Mouse (Mus musculus): ENCODE measurements at regions not wholly inside any gene's neighbourhood (a gene's known extent, or its start where the extent isn't known, plus 50 kb on each side); places are given as distances from the start of the nearest gene placed in this dataset.

GRCm38 (mm10) chr8:42219857-42220600 is 803.2 kb upstream of the Frg1 start:
- H3K36me3 ChIP-seq, result no peaks in the 10 kb centered on the region
- no peaks in the 10 kb centered on the region for H3K27me3 ChIP-seq (replicated peaks)
- no peak overlapping the region for H3K4me2 ChIP-seq
- no peak overlapping the region for H3K9ac ChIP-seq
- H3K4me3 ChIP-seq, result no peak overlapping the region
- H3K27ac ChIP-seq (replicated peaks), result no peak overlapping the region
- H3K4me1 ChIP-seq, result no peaks in the 10 kb centered on the region
- no peaks in the 10 kb centered on the region for H3K9me3 ChIP-seq
- no peak for ATAC-seq (ENCODE audit: extremely low read depth, insufficient number of reproducible peaks, low FRiP score, low TSS enrichment)
- 64% methylated on average over 2 of the region's 2 CpGs for WGBS

GRCm38 (mm10) chr8:42210943-42211342 is 794.1 kb upstream of the Frg1 start:
- Histone ChIP-seq H3K9me3 (no peaks in the 10 kb centered on the region), H3K9ac (no peak overlapping the region), H3K4me1 (no peaks in the 10 kb centered on the region), H3K4me3 (no peak overlapping the region), H3K27ac (replicated peaks) (no peak overlapping the region), H3K27me3 (replicated peaks) (no peaks in the 10 kb centered on the region), H3K36me3 (no peaks in the 10 kb centered on the region), H3K4me2 (no peak overlapping the region)
- ATAC-seq (ENCODE audit: extremely low read depth, insufficient number of reproducible peaks, low FRiP score, low TSS enrichment), result no peak
- WGBS, result 53% methylated on average over 2 of the region's 2 CpGs

- Histone ChIP-seq H3K36me3 (no peaks in the 10 kb centered on the region), H3K9ac (no peak overlapping the region), H3K4me3 (no peak overlapping the region), H3K27me3 (replicated peaks) (no peaks in the 10 kb centered on the region), H3K27ac (replicated peaks) (no peak overlapping the region), H3K4me1 (no peaks in the 10 kb centered on the region), H3K9me3 (no peaks in the 10 kb centered on the region), H3K4me2 (no peak overlapping the region)
- ATAC-seq (ENCODE audit: extremely low read depth, insufficient number of reproducible peaks, low FRiP score, low TSS enrichment), result no peak
Measured at GRCm38 (mm10) chr8:42209989-42210388, 793.1 kb upstream of the Frg1 start.

GRCm38 (mm10) chr8:42197257-42197656 is 780.4 kb upstream of the Frg1 start:
- Histone ChIP-seq H3K36me3 (no peaks in the 10 kb centered on the region), H3K27ac (replicated peaks) (no peak overlapping the region), H3K9ac (no peak overlapping the region), H3K27me3 (replicated peaks) (no peaks in the 10 kb centered on the region), H3K4me3 (no peak overlapping the region), H3K4me2 (no peak overlapping the region), H3K4me1 (no peaks in the 10 kb centered on the region), H3K9me3 (no peaks in the 10 kb centered on the region)
- WGBS, result 69% methylated on average over 5 of the region's 5 CpGs
- ATAC-seq (ENCODE audit: extremely low read depth, insufficient number of reproducible peaks, low FRiP score, low TSS enrichment), result no peak

GRCm38 (mm10) chr8:42193902-42194550 is 777.2 kb upstream of the Frg1 start:
- ATAC-seq (ENCODE audit: extremely low read depth, insufficient number of reproducible peaks, low FRiP score, low TSS enrichment), result no peak

GRCm38 (mm10) chr8:42187083-42187482 is 770.2 kb upstream of the Frg1 start:
- no peak overlapping the region for H3K9ac ChIP-seq
- no peaks in the 10 kb centered on the region for H3K27me3 ChIP-seq (replicated peaks)
- H3K36me3 ChIP-seq, result no peaks in the 10 kb centered on the region
- no peak for ATAC-seq (ENCODE audit: extremely low read depth, insufficient number of reproducible peaks, low FRiP score, low TSS enrichment)
- no peak overlapping the region for H3K4me2 ChIP-seq
- no peaks in the 10 kb centered on the region for H3K9me3 ChIP-seq
- 71% methylated on average over 1 of the region's 1 CpGs for WGBS
- H3K27ac ChIP-seq (replicated peaks), result no peak overlapping the region
- no peak overlapping the region for H3K4me3 ChIP-seq
- no peaks in the 10 kb centered on the region for H3K4me1 ChIP-seq

More at GRCm38 (mm10) chr8:42193902-42194550, 777.2 kb upstream of the Frg1 start:
- Histone ChIP-seq H3K4me2 (no peak overlapping the region), H3K9ac (no peak overlapping the region), H3K27ac (replicated peaks) (no peak overlapping the region), H3K4me1 (no peaks in the 10 kb centered on the region), H3K4me3 (no peak overlapping the region), H3K27me3 (replicated peaks) (no peaks in the 10 kb centered on the region), H3K9me3 (no peaks in the 10 kb centered on the region), H3K36me3 (no peaks in the 10 kb centered on the region)
- 67% methylated on average over 1 of the region's 1 CpGs for WGBS

GRCm38 (mm10) chr8:42183288-42183878 is 766.5 kb upstream of the Frg1 start:
- no peaks in the 10 kb centered on the region for H3K4me1 ChIP-seq
- ATAC-seq (ENCODE audit: extremely low read depth, insufficient number of reproducible peaks, low FRiP score, low TSS enrichment), result no peak
- no peak overlapping the region for H3K4me2 ChIP-seq
- no peak overlapping the region for H3K9ac ChIP-seq
- WGBS, result 59% methylated on average over 4 of the region's 4 CpGs
- no peaks in the 10 kb centered on the region for H3K9me3 ChIP-seq
- H3K27ac ChIP-seq (replicated peaks), result no peak overlapping the region
- no peaks in the 10 kb centered on the region for H3K27me3 ChIP-seq (replicated peaks)
- H3K4me3 ChIP-seq, result no peak overlapping the region
- H3K36me3 ChIP-seq, result no peaks in the 10 kb centered on the region

- no peak overlapping the region for H3K4me2 ChIP-seq
- no peaks in the 10 kb centered on the region for H3K36me3 ChIP-seq
- no peaks in the 10 kb centered on the region for H3K9me3 ChIP-seq
- H3K9ac ChIP-seq, result no peak overlapping the region
- no peak overlapping the region for H3K4me3 ChIP-seq
- H3K4me1 ChIP-seq, result no peaks in the 10 kb centered on the region
- WGBS, result 74% methylated on average over 2 of the region's 2 CpGs
- no peak for ATAC-seq (ENCODE audit: extremely low read depth, insufficient number of reproducible peaks, low FRiP score, low TSS enrichment)
- no peak overlapping the region for H3K27ac ChIP-seq (replicated peaks)
- no peaks in the 10 kb centered on the region for H3K27me3 ChIP-seq (replicated peaks)
Measured at GRCm38 (mm10) chr8:42162441-42162840, 745.6 kb upstream of the Frg1 start.

GRCm38 (mm10) chr8:42157006-42157405 is 740.1 kb upstream of the Frg1 start:
- Histone ChIP-seq H3K4me1 (no peaks in the 10 kb centered on the region), H3K9me3 (no peaks in the 10 kb centered on the region), H3K4me3 (no peak overlapping the region), H3K9ac (no peak overlapping the region), H3K36me3 (no peaks in the 10 kb centered on the region), H3K27ac (replicated peaks) (no peak overlapping the region), H3K4me2 (no peak overlapping the region), H3K27me3 (replicated peaks) (no peaks in the 10 kb centered on the region)
- 65% methylated on average over 4 of the region's 4 CpGs for WGBS
- no peak for ATAC-seq (ENCODE audit: extremely low read depth, insufficient number of reproducible peaks, low FRiP score, low TSS enrichment)

GRCm38 (mm10) chr8:42156588-42156987 is 739.7 kb upstream of the Frg1 start:
- no peaks in the 10 kb centered on the region for H3K27me3 ChIP-seq (replicated peaks)
- 59% methylated on average over 1 of the region's 1 CpGs for WGBS
- H3K4me1 ChIP-seq, result no peaks in the 10 kb centered on the region
- ATAC-seq (ENCODE audit: extremely low read depth, insufficient number of reproducible peaks, low FRiP score, low TSS enrichment), result no peak
- no peaks in the 10 kb centered on the region for H3K36me3 ChIP-seq
- H3K9me3 ChIP-seq, result no peaks in the 10 kb centered on the region
- H3K27ac ChIP-seq (replicated peaks), result no peak overlapping the region
- H3K9ac ChIP-seq, result no peak overlapping the region
- H3K4me3 ChIP-seq, result no peak overlapping the region
- H3K4me2 ChIP-seq, result no peak overlapping the region

- ATAC-seq (ENCODE audit: extremely low read depth, insufficient number of reproducible peaks, low FRiP score, low TSS enrichment), result no peak
- Histone ChIP-seq H3K9ac (no peak overlapping the region), H3K27ac (replicated peaks) (no peak overlapping the region), H3K4me1 (no peaks in the 10 kb centered on the region), H3K9me3 (no peaks in the 10 kb centered on the region), H3K27me3 (replicated peaks) (no peaks in the 10 kb centered on the region), H3K4me2 (no peak overlapping the region), H3K4me3 (no peak overlapping the region), H3K36me3 (no peaks in the 10 kb centered on the region)
- 77% methylated on average over 5 of the region's 5 CpGs for WGBS
Measured at GRCm38 (mm10) chr8:42144685-42145084, 727.8 kb upstream of the Frg1 start.

- Histone ChIP-seq H3K27me3 (replicated peaks) (no peaks in the 10 kb centered on the region), H3K9ac (no peak overlapping the region), H3K4me1 (no peaks in the 10 kb centered on the region), H3K4me3 (no peak overlapping the region), H3K9me3 (no peaks in the 10 kb centered on the region), H3K4me2 (no peak overlapping the region), H3K27ac (replicated peaks) (no peak overlapping the region), H3K36me3 (no peaks in the 10 kb centered on the region)
- no peak for ATAC-seq (ENCODE audit: extremely low read depth, insufficient number of reproducible peaks, low FRiP score, low TSS enrichment)
- 61% methylated on average over 8 of the region's 8 CpGs for WGBS
Measured at GRCm38 (mm10) chr8:42144220-42144619, 727.3 kb upstream of the Frg1 start.

Measured in heart, embryonic 13.5 days (tissue).